Mouse (Mus musculus) Muller cell, postnatal 12 days (primary cell): ENCODE results near the gene Madcam1.

Source experiments
- DNase-seq: peaks from one replicate; pipeline ENCODE4 v3.0.0-alpha.2; 2015; ENCODE audit errors: inconsistent ontology term

Gene Madcam1

GRCm38 (mm10) chr10:79664131-79664665 is at the start of gene Madcam1:
TSS of gene Madcam1 (plus strand) at chr10:79664559.
- peak; percentile 55 for DNase-seq

GRCm38 (mm10) chr10:79615860-79616259 is 48.5 kb upstream of the Madcam1 start:
- DNase-seq: no peak

DNA sequence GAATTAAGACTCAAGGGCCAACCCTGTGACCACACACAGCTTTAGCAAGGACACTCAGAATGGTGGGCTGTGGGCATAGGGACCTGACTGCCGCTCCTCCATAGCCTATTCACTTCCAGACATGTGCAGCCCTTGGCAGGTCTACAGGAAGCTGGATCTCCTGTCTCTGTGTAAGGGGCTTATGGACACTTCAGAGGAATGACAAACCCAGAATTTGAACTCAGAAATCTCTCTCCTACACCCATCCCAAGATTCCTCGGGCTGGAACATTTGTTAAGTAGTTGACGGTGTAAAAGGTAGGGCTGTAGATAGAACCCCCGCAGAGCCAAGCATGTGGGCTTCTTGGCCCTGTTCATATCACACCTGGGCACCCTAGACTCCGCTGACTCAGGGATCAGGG is 48.0 kb upstream of the Madcam1 start:
- no peak for DNase-seq

DNA sequence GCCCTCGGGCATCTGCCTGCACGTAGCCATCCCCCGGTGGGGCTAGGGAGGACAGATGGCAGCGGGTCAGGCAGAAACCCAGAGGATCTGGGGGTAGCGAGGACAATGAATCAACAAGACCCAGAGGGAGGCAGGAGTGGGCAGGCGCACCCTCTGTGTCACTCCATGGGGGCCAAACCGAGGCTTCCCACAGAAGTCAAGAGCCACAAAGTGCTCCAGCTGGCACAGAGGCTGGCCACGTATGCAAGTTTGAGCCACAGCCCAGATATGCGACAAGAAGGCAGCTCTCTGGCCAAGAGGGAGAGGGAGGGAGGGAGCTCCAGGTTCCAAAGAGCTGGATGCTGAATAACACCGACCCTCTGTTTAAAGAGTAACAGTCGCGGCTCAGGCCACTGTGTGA is 40.4 kb upstream of the Madcam1 start:
- peak; percentile 31 for DNase-seq

DNA sequence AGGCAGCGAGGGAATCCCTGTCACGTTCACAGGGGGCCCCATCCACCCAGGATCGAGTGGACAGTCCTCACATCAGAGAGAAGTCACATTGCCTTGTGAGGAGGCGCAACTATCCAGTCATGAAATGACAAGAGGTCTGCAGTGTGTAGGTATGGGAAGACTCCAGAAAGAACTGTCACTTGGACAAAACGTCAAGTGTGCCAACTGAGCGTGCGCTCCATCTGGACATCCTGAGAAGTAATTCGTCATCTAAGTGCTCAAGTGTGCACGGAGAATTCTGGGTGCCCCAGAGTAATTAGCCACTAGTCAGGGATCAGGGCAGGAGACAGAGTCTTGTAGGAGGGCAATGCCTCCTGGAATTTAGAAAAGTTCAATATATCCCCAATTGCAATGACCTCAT is 39.0 kb upstream of the Madcam1 start:
- DNase-seq: no peak

DNA sequence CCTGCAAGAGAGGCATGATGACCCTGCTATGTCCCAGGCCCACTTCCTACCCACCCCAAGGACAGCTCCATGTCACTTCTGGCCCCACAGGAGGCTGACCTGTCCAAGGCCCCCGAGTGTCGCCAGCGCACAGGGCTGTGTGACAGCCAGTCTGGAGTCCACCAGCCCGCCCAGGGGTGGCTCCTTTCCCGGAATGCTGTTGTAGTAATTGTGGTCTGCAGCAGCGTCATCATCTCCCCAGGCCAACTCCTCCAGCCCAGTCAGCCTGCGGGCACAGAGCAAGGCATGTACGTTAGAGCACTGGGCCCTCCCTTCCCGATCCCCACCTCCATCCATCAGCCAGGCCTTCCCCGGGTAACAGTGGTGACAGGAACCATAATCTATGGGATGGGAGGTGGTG is 38.2 kb upstream of the Madcam1 start:
- DNase-seq: no peak

DNA sequence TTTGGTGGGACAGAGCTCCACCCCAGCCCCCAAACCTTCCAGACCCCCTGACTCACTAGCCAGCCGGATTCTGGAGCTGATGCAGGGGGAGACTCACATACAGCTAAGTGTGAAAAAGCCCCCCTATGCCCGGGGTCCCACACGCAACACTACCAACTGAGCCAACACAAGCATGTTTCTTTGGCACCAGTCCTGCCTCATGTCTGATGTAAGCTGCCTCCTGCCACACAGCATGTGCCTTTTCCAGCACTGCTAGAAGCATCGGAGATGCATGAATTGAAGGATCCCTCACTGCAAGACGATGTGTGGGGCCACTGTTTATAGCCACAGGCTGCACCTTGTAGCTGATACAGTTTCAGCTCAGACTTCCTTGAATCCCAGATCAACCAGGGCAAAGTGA is 36.0 kb upstream of the Madcam1 start:
- no peak for DNase-seq

DNA sequence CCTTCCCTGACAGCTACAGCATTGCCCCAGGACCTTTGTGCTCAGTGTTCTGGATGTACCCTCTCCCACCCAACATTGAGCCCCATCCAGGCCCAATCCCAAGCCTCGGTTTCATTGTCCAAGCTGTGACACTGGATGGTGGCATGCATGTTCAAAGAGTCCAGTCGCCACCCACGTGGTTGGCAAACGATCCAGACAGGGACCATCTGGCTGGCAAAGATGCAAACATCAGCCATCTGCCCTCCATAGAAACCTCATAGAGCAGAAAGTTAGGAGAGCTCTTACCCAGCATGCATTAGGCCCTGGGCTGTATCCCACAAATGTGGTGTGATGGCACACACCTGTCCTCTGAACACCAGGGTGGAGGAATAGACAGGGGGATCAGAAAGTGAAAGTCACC is 32.9 kb upstream of the Madcam1 start:
- DNase-seq: peak; percentile 30

DNA sequence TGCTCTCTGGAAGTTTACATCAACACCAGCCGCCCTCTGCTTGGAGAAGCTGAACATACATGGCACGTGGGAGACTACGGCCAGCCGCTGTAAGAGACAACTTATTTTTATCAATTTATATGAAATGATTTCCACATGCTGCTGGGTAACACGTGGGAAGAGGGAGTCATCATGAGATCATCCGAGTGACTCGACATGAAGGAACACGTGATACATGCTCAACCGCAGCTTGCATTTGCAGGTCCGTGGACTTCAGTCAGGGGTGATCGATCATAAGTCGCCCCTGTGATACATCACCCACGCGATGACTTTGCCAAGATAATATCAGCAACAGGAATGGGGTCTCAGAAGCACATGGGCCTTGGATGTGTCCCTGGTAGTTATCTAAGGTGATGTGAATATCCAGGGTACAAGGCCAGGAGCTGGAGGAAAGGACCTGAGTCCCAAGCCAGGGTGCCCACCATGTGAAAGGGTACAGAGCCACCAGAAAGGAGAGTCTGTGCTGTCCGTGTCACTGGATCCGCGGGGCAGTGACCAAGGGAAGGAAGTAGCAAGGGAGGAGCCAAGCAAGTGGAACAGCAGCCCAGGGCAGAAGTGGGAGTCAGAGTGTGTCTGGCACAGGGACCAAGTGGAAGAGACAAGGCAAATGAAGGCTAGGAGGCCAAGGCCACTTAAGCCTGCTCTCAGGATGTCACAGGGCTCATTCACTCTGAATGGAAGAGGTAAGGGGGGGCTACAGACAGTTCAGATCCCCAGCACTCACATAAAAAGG is 31.2 kb upstream of the Madcam1 start:
- no peak for DNase-seq

- DNase-seq: no peak
Observed at GRCm38 (mm10) chr10:79636287-79636686, 28.1 kb upstream of the Madcam1 start.

DNA sequence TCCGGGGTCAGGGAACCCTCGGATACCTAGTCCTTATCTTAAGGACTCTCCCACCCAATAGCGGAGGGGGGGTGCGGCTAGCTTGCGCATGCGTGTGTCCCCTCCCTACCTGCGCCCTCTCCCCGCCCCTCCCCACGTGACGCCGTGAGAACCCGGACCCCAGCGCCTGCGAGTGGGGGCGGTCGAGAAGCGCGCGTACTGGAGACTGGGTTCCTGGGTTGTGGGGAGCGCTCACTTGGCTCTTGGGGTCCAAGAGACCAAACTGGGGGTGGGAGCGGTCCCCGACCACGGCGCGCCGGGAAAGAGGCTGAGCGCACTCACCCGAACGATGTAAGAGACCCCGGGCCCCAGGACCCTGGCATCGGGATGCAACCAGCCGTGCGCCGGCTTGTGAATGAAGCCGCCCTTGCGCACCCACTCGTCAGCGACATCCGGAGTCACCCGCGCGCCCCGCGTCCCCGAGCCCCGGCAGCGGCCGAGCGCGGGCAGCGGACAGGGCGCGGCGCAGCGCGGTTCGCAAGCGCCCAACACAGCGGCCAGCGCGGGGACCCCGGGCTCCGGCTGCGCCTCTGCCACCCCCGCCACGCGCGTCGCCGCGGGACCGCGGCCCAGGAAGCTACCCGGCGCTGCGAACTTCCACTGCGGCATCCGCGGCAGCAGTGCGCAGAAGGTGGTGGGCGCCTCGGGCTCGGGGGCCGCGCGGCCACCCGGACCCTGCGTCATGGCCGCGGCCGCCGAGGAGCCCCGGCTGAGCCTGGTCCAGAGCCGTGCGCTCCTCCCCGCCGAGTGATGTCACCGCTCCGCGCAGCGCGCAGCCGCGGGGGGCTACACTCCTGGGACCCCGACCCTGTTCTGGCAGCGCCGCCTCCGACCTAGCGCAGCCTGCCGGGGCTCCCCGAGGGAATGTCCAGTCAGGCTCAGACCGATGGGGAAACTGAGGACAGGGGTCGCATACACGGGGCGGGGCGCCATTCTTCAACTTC is 26.9 kb upstream of the Madcam1 start, which contains the start of gene Shc2:
Shc2 (minus strand) TSS at position 791 of the 983 bp plus-strand sequence.
- peak; percentile 49 for DNase-seq

GRCm38 (mm10) chr10:79638486-79639204 is 25.7 kb upstream of the Madcam1 start:
- DNase-seq: peak; percentile 86

DNA sequence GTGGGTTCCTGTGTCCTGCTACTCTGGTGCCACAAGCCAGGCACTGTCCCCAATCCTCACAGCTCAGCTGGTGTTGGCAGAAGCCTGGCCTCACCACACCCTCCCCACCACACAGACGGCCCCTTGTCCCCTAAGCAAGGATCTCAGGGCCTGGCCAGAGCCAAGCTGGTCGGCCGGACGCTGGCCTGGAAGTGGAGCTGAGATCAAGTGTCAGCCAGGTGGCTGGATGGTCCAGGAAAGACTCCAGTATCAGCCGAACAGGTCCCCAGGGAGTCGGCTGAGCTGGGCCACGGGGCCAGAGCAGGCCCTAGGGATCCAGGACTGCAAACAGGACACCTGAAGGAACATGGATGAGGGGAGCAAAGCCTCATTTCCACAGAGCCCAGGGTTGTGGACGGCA is 18.6 kb upstream of the Madcam1 start, which contains the start of gene Odf3l2:
Odf3l2 (minus strand) TSS at position 28 of the 400 bp plus-strand sequence.
- DNase-seq: no peak

DNA sequence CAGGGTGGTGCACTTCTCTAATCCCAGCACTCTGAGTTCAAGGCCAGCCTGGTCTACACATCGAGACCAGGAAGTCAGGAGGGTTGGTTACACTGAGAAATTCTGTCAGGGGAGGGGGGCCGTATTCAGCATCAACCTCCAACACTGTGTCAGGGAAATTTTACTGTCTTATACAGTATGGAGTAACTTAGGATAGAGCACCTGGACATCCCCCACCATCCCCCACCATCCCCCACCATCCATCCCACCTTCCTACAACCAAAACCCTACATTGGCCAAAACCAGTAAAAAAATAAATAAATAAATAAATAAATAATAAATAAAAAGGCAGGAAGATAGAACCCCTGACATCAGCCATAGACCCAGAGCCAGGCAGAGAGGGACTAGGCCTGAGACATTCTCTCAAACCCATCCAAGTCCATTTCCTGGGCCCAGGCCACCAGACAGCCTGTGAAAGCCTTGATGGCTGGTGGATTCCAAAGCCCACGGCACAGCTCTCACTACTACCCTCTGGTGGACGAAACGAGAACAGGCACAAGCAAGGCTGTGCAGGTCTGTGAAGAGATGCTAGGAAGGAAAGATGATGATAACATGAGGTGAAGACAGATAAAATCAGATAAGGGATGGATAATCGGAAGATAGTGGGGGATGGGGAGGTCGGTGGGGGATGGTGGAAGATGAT is 15.1 kb upstream of the Madcam1 start:
- peak; percentile 47 for DNase-seq

DNA sequence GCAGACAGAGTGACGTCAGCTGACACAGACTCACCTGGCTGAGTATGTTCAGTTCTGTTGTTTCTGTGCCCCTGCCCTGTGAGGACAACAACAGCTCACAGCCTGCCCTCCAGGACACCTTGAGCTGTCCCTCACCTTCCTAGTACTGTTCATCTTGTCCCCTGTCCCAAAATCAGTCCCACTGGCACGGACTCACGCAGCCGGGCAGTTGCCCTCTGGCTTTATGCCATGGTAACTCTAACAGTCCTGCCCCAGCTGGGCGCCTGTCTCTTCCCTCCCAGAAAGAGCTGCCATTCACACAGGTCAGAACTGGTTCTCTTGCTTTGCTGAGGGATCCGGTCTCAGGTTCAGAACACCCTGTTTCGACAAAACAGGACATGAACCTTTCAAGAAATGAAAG is 11.6 kb upstream of the Madcam1 start:
- DNase-seq: no peak

GRCm38 (mm10) chr10:79654946-79655395 is 9.4 kb upstream of the Madcam1 start:
- DNase-seq: no peak

DNA sequence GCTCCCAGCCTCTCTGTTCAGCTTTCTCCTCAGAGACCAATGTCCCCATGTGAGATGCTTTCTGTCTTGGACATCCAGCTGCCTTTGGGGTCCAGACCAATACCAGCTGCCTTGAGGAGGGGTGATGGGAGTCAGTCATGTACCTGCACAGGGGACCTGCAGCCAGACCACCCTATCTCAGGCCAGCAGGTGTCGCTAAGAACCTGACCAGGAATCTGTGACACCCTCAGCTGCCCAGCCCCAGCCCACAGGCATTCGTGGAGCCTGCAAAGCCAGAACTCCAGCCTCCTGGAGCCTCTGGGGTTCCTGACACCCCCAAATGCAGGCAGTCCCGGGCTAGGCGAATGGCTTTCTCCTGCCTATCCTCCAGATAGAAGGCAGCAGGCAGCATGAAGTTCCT is 5.5 kb upstream of the Madcam1 start:
- no peak for DNase-seq

DNA sequence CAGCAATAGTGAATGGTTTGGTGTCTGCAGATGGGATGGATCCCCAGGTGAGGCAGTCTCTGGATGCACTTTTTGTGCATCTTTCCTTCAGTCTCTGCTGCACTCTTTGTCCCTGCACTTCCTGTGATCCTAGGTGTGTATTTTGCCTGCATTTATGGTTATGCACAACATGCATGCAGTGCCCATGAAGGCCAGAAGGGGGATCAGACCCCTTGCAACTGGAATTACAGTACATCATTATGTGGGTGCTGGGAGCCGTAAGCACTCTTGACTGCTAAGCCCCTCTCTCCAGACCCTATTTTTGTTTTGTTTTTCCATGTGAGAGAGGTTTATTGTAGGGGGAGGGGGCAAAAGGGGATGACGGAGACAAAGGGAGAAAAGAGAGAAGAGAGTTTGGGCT is 4.1 kb upstream of the Madcam1 start:
- DNase-seq: no peak

GRCm38 (mm10) chr10:79661861-79662260 is 2.5 kb upstream of the Madcam1 start:
- no peak for DNase-seq

GRCm38 (mm10) chr10:79665051-79665450 is 692 bp downstream of the Madcam1 start:
- DNase-seq: no peak

DNA sequence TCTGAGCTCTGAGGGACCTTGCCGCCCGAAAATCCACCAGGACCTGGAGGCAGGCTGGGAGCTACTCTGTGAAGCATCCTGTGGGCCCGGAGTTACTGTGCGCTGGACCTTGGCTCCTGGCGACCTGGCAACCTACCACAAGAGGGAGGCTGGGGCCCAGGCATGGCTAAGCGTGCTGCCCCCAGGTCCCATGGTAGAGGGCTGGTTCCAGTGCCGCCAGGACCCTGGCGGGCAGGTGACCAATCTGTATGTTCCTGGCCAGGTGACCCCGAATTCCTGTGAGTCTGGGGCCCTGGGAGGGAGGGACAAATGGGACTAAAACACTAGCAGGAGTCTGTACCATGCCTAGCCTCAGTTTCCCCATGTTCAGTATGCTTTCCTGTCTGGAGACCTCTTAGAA is 2.1 kb downstream of the Madcam1 start:
- DNase-seq: no peak
